Mouse (Mus musculus): ENCODE results near the gene Aff3.

GRCm38 (mm10) chr1:38664261-38664660 is 494 bp downstream of the Aff3 start:
- no peak for TF ChIP-seq CTCF (IDR thresholded peaks at IDR 0.05; ENCODE audit: insufficient read depth, low read length)
- no peak for TF ChIP-seq POLR2A (IDR thresholded peaks at IDR 0.05; ENCODE audit: borderline replicate concordance, extremely low read depth, low read depth, low read length)

Measured in lung, adult 2 months (tissue).